Mouse (Mus musculus): ENCODE data around the gene Spaca6. TPM values are rescaled to one million over a fixed set of nuclear protein-coding genes. Genes with fewer than 3 reads are reported as not detected.

The Spaca6 gene
- polyA plus RNA-seq, 1 experiment from 2014 or later = 17.2 TPM

GRCm38 (mm10) chr17:17845187-17846027 is 18.4 kb downstream of the Spaca6 start:
- Histone ChIP-seq H3K4me2 (no peak overlapping the region), H3K9ac (no peak overlapping the region), H3K27me3 (peaks cover 10% of the 10 kb centered on the region), H3K36me3 (peaks cover 7% of the 10 kb centered on the region), H3K4me1 (replicated peaks) (peaks cover 7% of the 10 kb centered on the region; the same call in 1 of the 2 replicates), H3K27ac (no peak overlapping the region), H3K9me3 (replicated peaks) (no peaks in the 10 kb centered on the region), H3K4me3 (no peak overlapping the region)
- WGBS = 69% methylated on average over 10 of the region's 10 CpGs
- ATAC-seq (replicated peaks; ENCODE audit: insufficient number of reproducible peaks, insufficient read depth, low FRiP score, low read depth) = no peak

GRCm38 (mm10) chr17:17848988-17849387 is 22.0 kb downstream of the Spaca6 start:
- Histone ChIP-seq H3K36me3 (no peaks in the 10 kb centered on the region), H3K9ac (no peak overlapping the region), H3K27me3 (peaks cover 12% of the 10 kb centered on the region), H3K27ac (no peak overlapping the region), H3K4me1 (replicated peaks) (peaks cover 7% of the 10 kb centered on the region; the same call in 1 of the 2 replicates), H3K4me3 (no peak overlapping the region), H3K4me2 (no peak overlapping the region), H3K9me3 (replicated peaks) (no peaks in the 10 kb centered on the region)
- no peak for ATAC-seq (replicated peaks; ENCODE audit: insufficient number of reproducible peaks, insufficient read depth, low FRiP score, low read depth)
- 57% methylated on average over 2 of the region's 2 CpGs for WGBS

- Histone ChIP-seq H3K36me3 (no peaks in the 10 kb centered on the region), H3K27ac (no peak overlapping the region), H3K9ac (no peak overlapping the region), H3K4me2 (peak overlapping the region; percentile 24), H3K27me3 (peaks cover 12% of the 10 kb centered on the region), H3K4me3 (0 out of 2 replicates have a peak overlapping the region, but pooled peaks have one; percentile 0), H3K4me1 (replicated peaks) (peaks cover 7% of the 10 kb centered on the region; the same call in 1 of the 2 replicates), H3K9me3 (replicated peaks) (no peaks in the 10 kb centered on the region)
- 24% methylated on average over 55 of the region's 55 CpGs for WGBS
- peak; percentile 43; the same call in 1 of the 2 replicates for ATAC-seq (replicated peaks; ENCODE audit: insufficient number of reproducible peaks, insufficient read depth, low FRiP score, low read depth)
Observed at GRCm38 (mm10) chr17:17849906-17850712, 23.2 kb downstream of the Spaca6 start.

GRCm38 (mm10) chr17:17855064-17855838 is 28.3 kb downstream of the Spaca6 start, which contains the start of gene Has1:
Has1 (minus strand) TSS chr17:17855205.
- Histone ChIP-seq H3K4me1 (replicated peaks) (peaks cover 2% of the 10 kb centered on the region; the same call in 1 of the 2 replicates), H3K27ac (no peak within 1 kb of the TSS), H3K4me3 (no peak within 1 kb of the TSS), H3K36me3 (no peaks in the 10 kb centered on the region), H3K9me3 (replicated peaks) (no peaks in the 10 kb centered on the region), H3K9ac (no peak within 1 kb of the TSS), H3K27me3 (peaks cover 3% of the 10 kb centered on the region), H3K4me2 (no peak within 1 kb of the TSS)
- ATAC-seq (replicated peaks; ENCODE audit: insufficient number of reproducible peaks, insufficient read depth, low FRiP score, low read depth) = no peak
- WGBS = 36% methylated on average over 8 of the region's 8 CpGs

GRCm38 (mm10) chr17:17856612-17857011 is 29.7 kb downstream of the Spaca6 start:
- Histone ChIP-seq H3K36me3 (no peaks in the 10 kb centered on the region), H3K4me1 (replicated peaks) (no peaks in the 10 kb centered on the region), H3K9ac (no peak overlapping the region), H3K9me3 (replicated peaks) (no peaks in the 10 kb centered on the region), H3K4me3 (no peak overlapping the region), H3K4me2 (no peak overlapping the region), H3K27ac (no peak overlapping the region), H3K27me3 (no peaks in the 10 kb centered on the region)
- no peak for ATAC-seq (replicated peaks; ENCODE audit: insufficient number of reproducible peaks, insufficient read depth, low FRiP score, low read depth)
- WGBS = 56% methylated on average over 1 of the region's 1 CpGs

GRCm38 (mm10) chr17:17857446-17857845 is 30.5 kb downstream of the Spaca6 start:
- no peak for ATAC-seq (replicated peaks; ENCODE audit: insufficient number of reproducible peaks, insufficient read depth, low FRiP score, low read depth)

GRCm38 (mm10) chr17:17860110-17860509 is 33.2 kb downstream of the Spaca6 start:
- WGBS = 86% methylated on average over 3 of the region's 3 CpGs
- Histone ChIP-seq H3K36me3 (peaks cover 10% of the 10 kb centered on the region; the same call in 1 of the 2 replicates), H3K27me3 (no peaks in the 10 kb centered on the region), H3K4me2 (no peak overlapping the region), H3K27ac (no peak overlapping the region), H3K9ac (no peak overlapping the region), H3K4me1 (replicated peaks) (no peaks in the 10 kb centered on the region), H3K4me3 (no peak overlapping the region), H3K9me3 (replicated peaks) (no peaks in the 10 kb centered on the region)
- no peak for ATAC-seq (replicated peaks; ENCODE audit: insufficient number of reproducible peaks, insufficient read depth, low FRiP score, low read depth)

More at GRCm38 (mm10) chr17:17857446-17857845, 30.5 kb downstream of the Spaca6 start:
- no peaks in the 10 kb centered on the region for H3K27me3 ChIP-seq
- no peaks in the 10 kb centered on the region for H3K9me3 ChIP-seq (replicated peaks)
- H3K9ac ChIP-seq = no peak overlapping the region
- H3K4me1 ChIP-seq (replicated peaks) = no peaks in the 10 kb centered on the region
- 63% methylated on average over 1 of the region's 1 CpGs for WGBS
- H3K4me3 ChIP-seq = no peak overlapping the region
- H3K27ac ChIP-seq = no peak overlapping the region
- no peak overlapping the region for H3K4me2 ChIP-seq
- H3K36me3 ChIP-seq = no peaks in the 10 kb centered on the region

- no peaks in the 10 kb centered on the region for H3K9me3 ChIP-seq (replicated peaks)
- ATAC-seq (replicated peaks; ENCODE audit: insufficient number of reproducible peaks, insufficient read depth, low FRiP score, low read depth) = no peak; the same call in 1 of the 2 replicates
- H3K4me1 ChIP-seq (replicated peaks) = no peaks in the 10 kb centered on the region
- no peak overlapping the region for H3K27ac ChIP-seq
- no peak overlapping the region for H3K4me3 ChIP-seq
- H3K36me3 ChIP-seq = peaks cover 10% of the 10 kb centered on the region; the same call in 1 of the 2 replicates
- WGBS = 31% methylated on average over 1 of the region's 1 CpGs
- no peaks in the 10 kb centered on the region for H3K27me3 ChIP-seq
- H3K4me2 ChIP-seq = no peak overlapping the region
- H3K9ac ChIP-seq = no peak overlapping the region
Observed at GRCm38 (mm10) chr17:17862360-17862759, 35.4 kb downstream of the Spaca6 start.

GRCm38 (mm10) chr17:17865168-17865567 is 38.2 kb downstream of the Spaca6 start:
- Histone ChIP-seq H3K9me3 (replicated peaks) (no peaks in the 10 kb centered on the region), H3K4me2 (no peak overlapping the region), H3K9ac (no peak overlapping the region), H3K4me3 (no peak overlapping the region), H3K27me3 (no peaks in the 10 kb centered on the region), H3K27ac (no peak overlapping the region), H3K36me3 (peaks cover 10% of the 10 kb centered on the region; the same call in 1 of the 2 replicates), H3K4me1 (replicated peaks) (no peaks in the 10 kb centered on the region)
- ATAC-seq (replicated peaks; ENCODE audit: insufficient number of reproducible peaks, insufficient read depth, low FRiP score, low read depth) = no peak
- 53% methylated on average over 2 of the region's 2 CpGs for WGBS

- no peak for ATAC-seq (replicated peaks; ENCODE audit: insufficient number of reproducible peaks, insufficient read depth, low FRiP score, low read depth)
- no peaks in the 10 kb centered on the region for H3K4me1 ChIP-seq (replicated peaks)
- peaks cover 10% of the 10 kb centered on the region; the same call in 1 of the 2 replicates for H3K36me3 ChIP-seq
- H3K9ac ChIP-seq = no peak overlapping the region
- 82% methylated on average over 11 of the region's 11 CpGs for WGBS
- no peak overlapping the region for H3K4me3 ChIP-seq
- H3K27ac ChIP-seq = no peak overlapping the region
- no peaks in the 10 kb centered on the region for H3K9me3 ChIP-seq (replicated peaks)
- H3K4me2 ChIP-seq = no peak overlapping the region
- H3K27me3 ChIP-seq = no peaks in the 10 kb centered on the region
Observed at GRCm38 (mm10) chr17:17866801-17867469, 40.0 kb downstream of the Spaca6 start.

Data from heart, embryonic 15.5 days (tissue).